Mouse (Mus musculus): ENCODE data around the gene Lrp3.

The Lrp3 gene

GRCm38 (mm10) chr7:35189699-35190098 is 25.6 kb downstream of the Lrp3 start:
- DNase-seq (ENCODE audit: low read depth) = no peak

GRCm38 (mm10) chr7:35185889-35186569 is 29.3 kb downstream of the Lrp3 start, which contains the start of gene Slc7a10:
Gene Slc7a10 (plus strand): TSS chr7:35186385.
- no peak for DNase-seq (ENCODE audit: low read depth)

GRCm38 (mm10) chr7:35184833-35185724 is 30.2 kb downstream of the Lrp3 start:
- no peak for DNase-seq (ENCODE audit: low read depth)

DNA sequence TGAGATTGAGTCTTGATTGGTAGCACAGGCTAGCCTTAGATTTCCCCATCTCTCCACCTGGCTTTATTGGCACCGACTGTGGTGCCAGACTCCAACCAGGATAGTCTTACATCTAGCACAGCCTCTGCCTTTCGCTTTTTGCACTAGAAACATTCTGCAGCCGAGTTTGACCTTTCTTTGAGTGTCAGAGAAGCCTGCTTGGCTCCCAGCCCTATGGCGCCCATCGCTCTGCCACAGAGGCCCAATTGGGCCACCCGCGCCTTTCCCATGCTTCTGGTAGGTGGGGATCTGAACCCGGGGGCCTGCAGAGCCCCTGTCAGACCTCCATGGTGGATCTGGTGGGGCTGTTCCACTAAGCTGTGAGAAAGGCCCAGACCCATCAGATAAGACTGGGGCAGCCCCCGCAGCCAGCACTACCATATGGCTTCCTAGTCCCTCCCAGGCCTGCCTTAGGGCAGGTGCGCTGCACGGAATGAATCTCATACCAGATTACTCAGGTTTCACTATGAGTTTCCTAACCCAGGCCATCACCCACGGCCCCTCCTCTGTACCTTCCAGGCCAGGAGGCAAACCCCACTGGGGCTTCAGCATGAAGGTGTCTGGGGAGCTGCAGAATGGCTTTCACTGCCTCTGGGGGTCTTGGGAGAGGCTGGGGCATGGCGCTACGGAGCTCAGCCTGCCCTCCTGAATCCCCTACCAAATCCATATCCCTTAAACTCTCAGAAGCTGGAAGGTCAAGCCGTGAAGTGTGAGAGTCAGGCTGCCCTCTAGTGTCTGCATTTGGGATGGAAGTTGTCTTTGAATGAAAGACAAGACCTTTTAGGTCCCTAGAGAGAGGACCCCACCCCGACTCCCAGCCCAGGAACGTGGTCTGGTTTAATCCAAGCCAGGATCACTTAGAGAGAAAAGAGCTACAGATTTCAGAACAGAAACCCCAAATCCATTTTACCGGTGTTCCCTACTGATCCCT is 38.6 kb downstream of the Lrp3 start:
- no peak for DNase-seq (ENCODE audit: low read depth)

DNA sequence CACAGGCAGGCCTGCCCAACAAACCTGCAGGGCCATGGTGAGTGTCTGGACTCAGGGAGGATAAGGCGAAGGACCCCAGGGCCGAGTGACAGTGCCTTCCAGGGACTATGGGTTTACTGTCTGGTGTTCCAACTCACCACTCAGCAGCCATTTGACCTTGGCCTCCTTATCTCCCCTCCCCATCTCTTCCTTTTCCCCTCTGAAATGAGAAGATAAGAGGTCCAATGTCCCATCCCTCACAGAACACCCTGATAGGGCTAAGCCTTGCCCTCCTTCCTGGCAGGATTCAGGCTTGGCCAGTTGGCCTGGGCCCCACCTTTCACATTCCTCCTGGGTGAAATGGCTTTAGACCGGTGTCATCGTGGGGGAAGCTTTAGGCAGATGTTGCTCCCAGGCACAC is 39.8 kb downstream of the Lrp3 start:
- DNase-seq (ENCODE audit: low read depth) = no peak

DNA sequence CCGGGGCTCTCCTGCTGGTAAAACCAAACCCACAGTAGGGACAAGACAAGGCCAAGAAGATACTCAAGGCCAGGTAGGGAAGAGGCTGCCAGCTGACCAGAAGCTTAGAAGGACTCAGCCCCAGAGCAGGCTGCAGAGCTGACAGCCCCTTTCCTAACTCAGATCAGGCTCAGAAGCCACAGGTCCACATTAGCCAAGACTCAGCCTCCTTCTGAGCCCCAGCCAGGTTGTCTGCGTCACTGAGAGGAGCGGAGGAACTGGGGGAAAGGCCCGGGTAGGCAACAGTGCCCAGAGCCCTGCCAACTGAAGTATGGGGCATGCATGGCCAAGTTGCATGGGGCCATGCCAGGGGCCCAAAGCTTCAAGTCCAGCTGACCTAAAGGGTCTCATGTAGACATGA is 42.8 kb downstream of the Lrp3 start:
- DNase-seq (ENCODE audit: low read depth) = no peak

DNA sequence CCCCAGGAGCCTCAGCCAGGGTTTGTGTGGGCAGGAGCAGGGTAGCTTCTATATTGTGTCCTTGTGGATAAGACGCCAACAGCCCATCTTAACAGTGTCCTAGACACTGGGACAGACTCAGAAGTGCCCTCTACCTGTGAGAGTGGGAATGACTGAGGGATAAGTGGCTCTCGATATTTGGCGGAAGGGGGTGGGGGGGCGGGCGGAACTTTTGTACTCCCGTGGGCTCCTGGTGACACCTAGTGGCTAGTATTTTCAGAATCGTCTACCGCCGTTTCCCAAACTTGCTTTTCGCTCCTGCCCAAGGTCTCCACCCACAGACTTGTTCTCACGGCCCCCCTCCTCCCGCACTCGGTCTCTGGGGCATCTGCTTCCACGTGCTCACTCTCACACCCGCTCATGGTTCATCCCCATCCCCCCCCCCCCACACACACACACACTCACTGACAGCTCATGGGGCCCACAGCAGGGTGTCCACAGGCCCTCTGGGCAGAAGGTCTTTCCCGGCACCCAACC is 43.4 kb downstream of the Lrp3 start:
- DNase-seq (ENCODE audit: low read depth) = peak; percentile 55

DNA sequence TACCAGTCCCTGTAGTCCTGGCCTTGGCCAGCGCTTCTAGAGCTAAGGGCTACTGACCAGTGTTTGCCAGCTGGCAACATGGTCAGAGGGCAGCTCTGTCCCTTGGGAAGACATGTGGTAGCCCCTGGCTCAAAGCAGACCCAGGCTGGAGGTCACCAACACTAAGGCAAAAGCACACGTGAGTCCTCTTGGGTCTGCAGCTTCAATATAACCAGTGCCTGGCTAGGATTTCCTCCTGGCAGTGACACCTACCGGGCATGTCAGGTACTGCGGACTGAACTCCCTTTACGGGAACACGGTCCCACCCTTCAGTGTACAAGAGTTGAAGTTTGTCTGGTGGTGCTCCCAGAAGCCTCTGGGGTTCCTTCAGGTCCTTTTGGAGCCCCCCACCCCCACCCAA is 46.0 kb downstream of the Lrp3 start:
- DNase-seq (ENCODE audit: low read depth) = peak; percentile 59

DNA sequence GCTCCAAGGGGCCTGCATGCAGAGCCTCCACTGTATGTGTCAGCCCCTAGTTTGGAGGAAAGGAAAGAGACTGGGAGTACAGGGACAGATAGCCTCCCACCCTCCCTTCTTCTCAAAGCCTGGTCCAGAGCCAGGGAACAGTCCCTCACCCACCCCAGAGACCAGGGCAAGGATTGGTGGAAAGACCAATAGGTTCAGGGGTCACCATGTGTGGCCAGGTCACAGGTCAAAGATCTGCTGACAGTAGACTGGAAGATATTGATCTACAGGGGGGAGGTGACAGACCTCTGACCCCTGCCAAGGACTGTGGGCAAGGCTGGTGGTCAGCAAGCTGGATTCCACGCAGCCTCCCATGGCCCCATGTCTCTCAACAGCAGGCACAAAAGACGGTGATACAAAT is 47.4 kb downstream of the Lrp3 start:
- no peak for DNase-seq (ENCODE audit: low read depth)

- no peak for DNase-seq (ENCODE audit: low read depth)
These were observed 48.3 kb downstream of the Lrp3 start for GRCm38 (mm10) chr7:35166988-35167387.

GRCm38 (mm10) chr7:35164131-35164530 is 51.2 kb downstream of the Lrp3 start:
- DNase-seq (ENCODE audit: low read depth) = no peak

DNA sequence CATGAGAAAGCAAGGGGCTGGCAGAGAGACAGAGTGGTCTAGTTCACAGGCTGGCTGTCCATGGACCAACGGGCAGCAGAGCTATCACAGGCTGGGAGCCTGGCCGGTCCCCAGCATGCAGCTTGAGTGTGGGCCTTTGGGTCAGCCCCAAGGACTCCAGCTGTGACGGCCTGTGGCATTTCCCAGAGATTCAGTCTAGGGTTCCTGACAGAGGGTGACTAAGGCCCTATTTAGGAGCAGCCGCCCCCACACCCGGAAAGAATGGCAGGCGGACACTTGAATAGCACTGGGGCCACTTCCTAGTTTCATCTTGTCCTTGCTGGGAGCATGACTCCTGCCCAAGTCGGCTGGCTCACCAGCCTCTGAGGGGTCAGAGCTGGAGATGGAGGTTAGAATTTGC is 51.7 kb downstream of the Lrp3 start:
- DNase-seq (ENCODE audit: low read depth) = no peak

- no peak for DNase-seq (ENCODE audit: low read depth)
These were observed 52.9 kb downstream of the Lrp3 start for GRCm38 (mm10) chr7:35162443-35162842.

GRCm38 (mm10) chr7:35157512-35157911 is 57.8 kb downstream of the Lrp3 start:
- no peak for DNase-seq (ENCODE audit: low read depth)

DNA sequence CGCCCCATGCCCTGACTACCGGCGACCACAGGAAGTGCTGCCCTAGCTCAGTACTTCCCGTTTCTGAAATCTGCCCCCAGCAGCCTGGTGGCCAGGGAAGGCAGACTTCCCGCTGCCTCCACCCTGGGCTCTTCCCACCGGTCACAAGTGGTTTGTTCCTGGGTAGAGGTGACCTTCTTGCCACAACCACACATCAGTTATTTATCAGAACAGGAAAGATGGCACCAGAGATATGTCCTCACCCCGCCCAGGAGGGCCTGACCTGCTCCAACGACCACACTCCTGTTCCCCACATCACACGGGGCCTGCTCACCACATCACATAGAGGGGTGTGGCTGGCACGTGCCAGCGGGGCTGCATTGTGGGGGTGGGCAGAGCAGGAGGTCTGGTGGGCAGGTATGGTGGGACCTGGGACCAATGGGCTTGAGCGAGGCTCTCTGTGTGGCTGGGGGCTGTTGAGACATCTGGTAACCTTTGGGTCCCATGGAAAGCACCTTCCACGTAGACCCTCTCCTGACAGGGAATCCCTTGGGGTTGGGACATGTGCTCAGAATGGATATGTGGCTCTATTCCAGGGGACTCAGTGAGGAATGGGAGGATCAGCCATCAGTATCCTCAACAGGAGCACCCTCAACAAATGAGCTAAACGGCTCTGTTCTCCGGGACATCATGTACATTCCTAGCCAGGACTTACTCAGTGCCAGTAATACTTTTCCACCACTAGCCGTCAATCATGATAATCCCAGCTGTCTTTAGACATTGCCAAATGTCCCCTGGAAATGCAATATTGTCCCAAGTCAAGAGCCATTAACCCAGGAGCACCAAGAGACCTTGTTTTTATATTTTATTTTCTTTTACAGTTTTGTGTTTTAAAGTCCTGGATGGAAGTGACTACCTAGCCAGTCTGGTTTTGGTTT is 58.5 kb downstream of the Lrp3 start:
- DNase-seq (ENCODE audit: low read depth) = no peak

DNA sequence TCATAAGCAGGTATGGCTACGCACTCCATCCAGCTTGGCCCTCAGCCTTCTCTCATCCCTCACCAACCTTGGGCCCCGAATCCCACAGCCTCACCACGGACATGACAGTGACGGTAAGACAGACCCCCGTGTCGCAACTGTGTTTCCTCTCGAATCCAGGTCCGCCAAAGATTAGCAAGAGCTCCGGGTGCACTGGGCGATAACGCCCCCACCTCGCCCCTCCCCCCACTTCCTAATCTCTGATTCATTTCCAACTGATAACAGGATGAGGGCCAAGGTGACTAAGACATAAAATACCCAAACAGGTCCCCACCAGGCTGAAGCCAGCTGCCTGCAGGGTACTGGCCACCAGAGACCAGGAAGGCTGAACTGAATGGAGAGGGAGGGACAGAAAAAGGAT is 60.8 kb downstream of the Lrp3 start:
- no peak for DNase-seq (ENCODE audit: low read depth)

DNA sequence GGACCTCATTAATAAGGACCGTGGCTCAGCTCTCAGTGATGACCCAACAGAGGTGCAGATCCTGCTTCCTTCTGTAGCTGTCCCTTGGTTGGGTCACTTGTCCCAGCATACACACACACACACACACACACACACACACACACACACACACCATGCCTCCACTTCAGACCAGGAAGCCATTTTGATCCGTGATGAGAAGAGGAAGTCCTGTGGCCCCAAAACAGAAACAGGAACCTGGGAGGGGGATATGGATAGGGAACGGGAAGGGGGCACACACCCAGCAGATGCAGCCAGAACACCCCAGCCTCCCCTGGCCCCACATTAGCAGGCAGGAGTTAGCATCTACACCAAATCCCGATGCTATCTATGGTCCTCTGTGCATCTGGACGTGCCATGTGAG is 64.4 kb downstream of the Lrp3 start:
- no peak for DNase-seq (ENCODE audit: low read depth)

Data from fibroblast of lung, adult 2 months (primary cell).